Mouse (Mus musculus): Measurements from ENCODE around the gene Tm9sf4. TPM values are rescaled to one million over a fixed set of nuclear protein-coding genes. Genes with fewer than 3 reads are reported as not detected.

Gene Tm9sf4
- polyA plus RNA-seq, 1 experiment from 2014 or later, result 83.9 TPM

Other genes starting within 250 kb of the Tm9sf4 start
- 0.73 and 0.92 TPM in 2 replicates for gene Mylk2, start 250.0 kb upstream of the Tm9sf4 start, polyA plus RNA-seq (2015; fragmentation: Nextera tagmentation; extraction: Ambion mirVana)
- gene Foxs1, start 228.1 kb upstream of the Tm9sf4 start, polyA plus RNA-seq (2015; fragmentation: Nextera tagmentation; extraction: Ambion mirVana), result 3.4 TPM in 2 replicates
- 0.29 and 0.53 TPM in 2 replicates for gene Dusp15, start 209.6 kb upstream of the Tm9sf4 start, polyA plus RNA-seq (2015; fragmentation: Nextera tagmentation; extraction: Ambion mirVana)
- gene Ttll9, start 198.8 kb upstream of the Tm9sf4 start, polyA plus RNA-seq (2015; fragmentation: Nextera tagmentation; extraction: Ambion mirVana), result 1.2 and 4.3 TPM in 2 replicates
- gene Pdrg1, start 145.9 kb upstream of the Tm9sf4 start, polyA plus RNA-seq (2015; fragmentation: Nextera tagmentation; extraction: Ambion mirVana), result 144 and 151 TPM in 2 replicates
- not detected in 2 replicates for gene Xkr7, start 129.5 kb upstream of the Tm9sf4 start, polyA plus RNA-seq (2015; fragmentation: Nextera tagmentation; extraction: Ambion mirVana)
- gene Ccm2l, start 95.3 kb upstream of the Tm9sf4 start, polyA plus RNA-seq (2015; fragmentation: Nextera tagmentation; extraction: Ambion mirVana), result 2.4 and 3.0 TPM in 2 replicates
- 10.2 and 11.8 TPM in 2 replicates for gene Hck, start 52.8 kb upstream of the Tm9sf4 start, polyA plus RNA-seq (2015; fragmentation: Nextera tagmentation; extraction: Ambion mirVana)
- gene Tspyl3, start 64.1 kb downstream of the Tm9sf4 start, polyA plus RNA-seq (2015; fragmentation: Nextera tagmentation; extraction: Ambion mirVana), result 16.0 and 16.5 TPM in 2 replicates
- gene Plagl2, start 80.1 kb downstream of the Tm9sf4 start, polyA plus RNA-seq (2015; fragmentation: Nextera tagmentation; extraction: Ambion mirVana), result 16.0 and 18.8 TPM in 2 replicates
- 8.0 and 8.1 TPM in 2 replicates for gene Pofut1, start 80.2 kb downstream of the Tm9sf4 start, polyA plus RNA-seq (2015; fragmentation: Nextera tagmentation; extraction: Ambion mirVana)
- 7.5 and 9.0 TPM in 2 replicates for gene Kif3b, start 130.1 kb downstream of the Tm9sf4 start, polyA plus RNA-seq (2015; fragmentation: Nextera tagmentation; extraction: Ambion mirVana)
- gene Asxl1, start 184.5 kb downstream of the Tm9sf4 start, polyA plus RNA-seq (2015; fragmentation: Nextera tagmentation; extraction: Ambion mirVana), result 12.3 and 13.4 TPM in 2 replicates